Mouse (Mus musculus): Measurements from ENCODE around the gene Vmn1r51.
"Not testable (repeated sequence)": the region's sequence is repeated elsewhere in the genome, so short reads cannot be mapped to it uniquely, and the experiment has no call there.

The Vmn1r51 gene

DNA sequence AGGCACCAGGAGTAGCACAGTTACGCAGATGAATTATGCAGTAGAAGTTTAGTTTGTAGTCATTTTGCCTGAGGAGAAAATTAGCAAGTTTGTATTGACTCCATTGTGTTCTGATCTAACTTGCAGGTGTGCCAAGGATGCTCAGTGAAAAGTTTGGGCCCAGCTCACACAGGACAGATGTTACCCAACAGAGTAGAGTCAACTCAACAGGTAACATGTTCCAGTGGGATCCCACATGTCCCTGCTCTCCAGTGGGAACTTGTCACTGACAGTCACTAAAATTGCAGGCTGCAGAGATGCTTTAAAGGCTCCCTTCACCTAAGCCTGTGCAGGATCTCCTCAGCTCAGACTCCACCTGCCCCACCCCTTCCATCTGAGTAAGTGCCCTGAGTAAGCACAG, at the start of gene Vmn1r51:
Gene Vmn1r51 (plus strand): TSS at position 301 of the 400 bp plus-strand sequence.
- not testable (repeated sequence) for DNase-seq

DNA sequence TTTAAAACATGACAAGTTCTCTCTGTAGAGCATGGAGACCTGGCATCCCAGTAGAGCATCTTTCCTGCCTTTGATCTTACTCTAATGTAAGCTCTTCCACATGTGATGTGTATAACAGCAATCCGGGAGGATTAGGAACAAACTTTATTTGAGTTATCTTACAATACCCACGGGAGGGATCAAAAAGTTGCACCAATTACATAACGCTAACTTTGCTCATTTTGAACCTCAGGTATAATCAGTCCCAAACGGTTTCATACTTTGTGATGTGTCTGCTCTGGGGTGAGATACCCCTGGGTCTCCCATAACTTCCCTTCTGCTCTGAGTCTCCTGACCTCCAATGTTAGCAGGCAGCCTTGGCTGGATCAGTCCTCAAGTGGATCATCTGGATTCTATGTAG, 44.0 kb upstream of the Vmn1r51 start, which contains the start of gene Vmn1r49:
Gene Vmn1r49 (minus strand): TSS at position 101 of the 400 bp plus-strand sequence.
- DNase-seq, result no peak

DNA sequence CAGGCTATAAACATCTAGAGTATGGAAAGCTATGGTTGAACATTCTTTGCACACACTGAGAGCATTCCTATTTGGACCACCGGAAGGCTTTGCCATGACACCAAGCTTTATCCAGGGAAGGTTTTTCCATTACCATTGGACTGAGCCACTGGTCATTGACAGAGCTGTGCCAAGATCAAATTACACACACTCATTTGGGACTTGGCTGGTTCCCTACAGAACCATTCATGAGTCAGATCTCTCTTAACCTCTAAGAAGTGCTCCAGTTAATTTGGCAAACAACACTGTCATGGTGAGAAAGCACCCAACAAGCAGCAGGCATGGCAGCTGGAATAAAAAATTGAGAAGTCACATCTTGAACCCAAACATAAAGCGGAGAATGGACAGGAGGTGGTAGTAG, 21.8 kb upstream of the Vmn1r51 start:
- no peak for DNase-seq

DNA sequence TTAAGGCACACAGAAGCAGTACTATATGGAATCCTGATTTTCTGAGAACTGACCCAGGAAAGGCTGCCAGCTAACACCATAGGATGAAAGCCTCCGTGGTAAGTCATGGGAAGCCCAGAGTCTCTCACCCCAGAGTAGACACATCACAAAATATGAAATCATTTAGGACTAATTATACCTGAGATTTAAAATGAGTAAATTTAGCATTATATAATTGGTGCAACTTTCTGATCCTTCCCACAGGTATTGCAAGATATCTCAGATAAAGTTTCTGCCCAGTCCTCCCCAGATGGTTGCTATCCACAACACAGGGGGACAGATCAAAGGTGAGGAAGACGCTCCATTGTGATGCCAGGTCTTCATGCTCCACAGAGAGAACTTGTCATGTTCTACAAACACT, 21.3 kb upstream of the Vmn1r51 start, which contains the start of gene Vmn1r50:
Gene Vmn1r50 (plus strand): TSS at position 301 of the 400 bp plus-strand sequence.
- no peak for DNase-seq

DNA sequence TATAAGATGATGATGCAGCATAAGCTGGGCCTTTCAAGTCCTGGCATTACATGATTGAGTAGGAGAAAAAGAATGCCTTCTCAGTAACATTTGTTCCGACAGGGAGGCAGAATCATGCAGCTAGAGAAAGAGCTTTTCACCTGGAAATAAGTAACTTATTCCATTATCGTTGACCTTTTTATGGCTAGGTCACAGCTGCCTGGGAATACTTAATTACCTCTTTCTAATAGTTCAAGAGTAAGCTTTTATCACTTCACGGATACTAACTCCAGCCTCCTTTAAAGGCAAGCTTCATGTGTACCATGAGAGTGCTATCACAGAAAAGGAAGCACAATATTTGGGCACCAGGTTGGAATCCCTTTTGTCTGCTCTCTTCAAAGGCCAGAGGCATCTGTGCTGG, 37.7 kb downstream of the Vmn1r51 start:
- no peak for DNase-seq

DNA sequence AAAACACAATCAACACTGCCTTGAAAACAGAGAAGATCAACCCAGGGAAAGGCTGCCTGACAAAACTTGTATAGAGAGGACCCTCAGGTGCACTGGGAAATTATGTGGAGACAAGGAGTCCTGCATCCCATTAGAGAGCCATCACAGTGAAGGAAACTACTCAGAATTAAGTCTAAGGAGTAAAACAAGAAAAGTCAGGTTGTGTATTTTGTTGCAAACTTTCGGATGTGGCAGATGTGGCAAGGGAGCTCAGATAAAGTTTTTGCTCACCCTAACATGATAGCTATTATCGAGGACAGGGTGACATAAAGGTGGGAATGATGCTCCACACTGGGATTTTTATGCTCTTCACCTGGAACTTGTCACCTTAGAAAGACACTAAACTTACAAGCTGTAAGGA, 52.1 kb downstream of the Vmn1r51 start, which contains the start of gene Vmn1r52:
Gene Vmn1r52 (plus strand): TSS at position 301 of the 400 bp plus-strand sequence.
- DNase-seq, result no peak
